Mouse (Mus musculus) CH12.LX (cell line): ENCODE results near the gene BC061237.
"Not testable (repeated sequence)": the region's sequence is repeated elsewhere in the genome, so short reads cannot be mapped to it uniquely, and the experiment has no call there.

Experiments
- BHLHE40 ChIP-seq: IDR thresholded peaks from 2 replicates; pipeline ENCODE4 v1.6.1; 2011; ENCODE audit warnings: mild to moderate bottlenecking, low read depth, low read length, improper control_type of control experiment
- CHD2 ChIP-seq: IDR thresholded peaks from 2 replicates; pipeline ENCODE4 v1.6.1; 2011; ENCODE audit warnings: low read length, improper control_type of control experiment
- CTCF ChIP-seq, 2 experiments: IDR thresholded peaks in 1 of 2; conservative IDR thresholded peaks in 1 of 2; 2 replicates each; pipeline ENCODE4 v1.5.1; 2011 to 2012; ENCODE audit warnings: low read depth in 2 of 2, low read length in 2 of 2, improper control_type of control experiment in 1 of 2, inconsistent platforms in 1 of 2, mild to moderate bottlenecking in 1 of 2, moderate library complexity in 1 of 2
- EP300 ChIP-seq: IDR thresholded peaks from 2 replicates; pipeline ENCODE4 v1.6.1; 2011; ENCODE audit warnings: low read length, improper control_type of control experiment
- HCFC1 ChIP-seq: IDR thresholded peaks from 2 replicates; pipeline ENCODE4 v1.6.1; 2012; ENCODE audit warnings: low read depth, mild to moderate bottlenecking, inconsistent platforms, low read length, improper control_type of control experiment
- JUN ChIP-seq: IDR thresholded peaks from 2 replicates; pipeline ENCODE4 v1.6.1; 2011; ENCODE audit warnings: low read depth, mild to moderate bottlenecking, low read length, improper control_type of control experiment, moderate library complexity; ENCODE audit not compliant: insufficient read depth
- MAFK ChIP-seq: IDR thresholded peaks from 2 replicates; pipeline ENCODE4 v1.6.1; 2011; ENCODE audit warnings: low read length, improper control_type of control experiment; ENCODE audit not compliant: insufficient replicate concordance
- MEF2A ChIP-seq: IDR thresholded peaks from 2 replicates; pipeline ENCODE4 v1.6.1; 2014; ENCODE audit warnings: low read depth, mild to moderate bottlenecking, inconsistent platforms, low read length, improper control_type of control experiment, borderline replicate concordance
- POLR2A ChIP-seq: IDR thresholded peaks from 2 replicates; pipeline ENCODE4 v1.6.1; 2011; ENCODE audit warnings: low read depth, mild to moderate bottlenecking, improper control_type of control experiment, low read length
- RAD21 ChIP-seq: IDR thresholded peaks from 2 replicates; pipeline ENCODE4 v1.6.1; 2011; ENCODE audit warnings: low read depth, mild to moderate bottlenecking, low read length, improper control_type of control experiment, moderate library complexity
- TBP ChIP-seq: conservative IDR thresholded peaks from 2 replicates; pipeline ENCODE4 v1.6.1; 2011; ENCODE audit warnings: low read depth, low read length, improper control_type of control experiment
- ZKSCAN1 ChIP-seq: IDR thresholded peaks from 2 replicates; pipeline ENCODE4 v1.6.1; 2012; ENCODE audit warnings: low read depth, inconsistent platforms, low read length, improper control_type of control experiment, borderline replicate concordance
- ZMIZ1 ChIP-seq: IDR thresholded peaks from 2 replicates; pipeline ENCODE4 v1.6.1; 2012; ENCODE audit warnings: low read depth, mild to moderate bottlenecking, inconsistent platforms, low read length, improper control_type of control experiment
- ZNF384 ChIP-seq: IDR thresholded peaks from 2 replicates; pipeline ENCODE4 v1.6.1; 2012; ENCODE audit warnings: low read depth, low read length, improper control_type of control experiment, inconsistent platforms

- TF ChIP-seq MEF2A; RAD21; POLR2A; BHLHE40; ZMIZ1; EP300; CTCF (conservative IDR thresholded peaks at IDR 0.05 in 1 of 2, IDR thresholded peaks at IDR 0.05 in 1 of 2; ENCODE audit: low read depth in 2 of 2, low read length in 2 of 2); ZNF384; HCFC1; CHD2; TBP; ZKSCAN1; JUN; MAFK: not testable (repeated sequence)
These were observed 55.7 kb downstream of the BC061237 start for GRCm38 (mm10) chr14:44547961-44548360.
